Mouse (Mus musculus): ENCODE measurements at regions not wholly inside any gene's neighbourhood (a gene's known extent, or its start where the extent isn't known, plus 50 kb on each side); places are given as distances from the start of the nearest gene placed in this dataset.

GRCm38 (mm10) chr2:161177355-161178021 is 68.6 kb upstream of the Chd6 start:
- in situ Hi-C loops (cut with MboI, MseI): no loop called here

DNA sequence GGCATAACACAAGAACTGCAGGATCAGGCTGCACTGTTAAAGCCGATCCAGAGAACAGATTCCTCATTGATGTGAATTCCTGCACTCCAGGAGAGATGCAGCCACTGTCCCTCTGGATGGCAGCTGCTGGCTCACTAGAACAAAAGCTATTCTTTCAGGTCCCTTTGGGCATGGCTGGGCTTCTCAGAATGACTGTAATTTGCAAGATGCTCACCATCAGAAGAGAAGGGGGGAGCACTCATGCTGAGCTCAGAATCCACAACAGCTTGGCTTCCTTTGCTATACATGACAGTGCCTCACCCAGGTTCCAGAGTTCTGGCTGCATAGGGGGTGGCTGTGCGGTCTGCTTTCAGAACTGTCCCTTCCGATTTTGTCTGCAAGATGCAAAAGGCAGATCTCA is 57.8 kb upstream of the Chd6 start:
- in situ Hi-C loops (cut with MboI, MseI): no loop called here

GRCm38 (mm10) chr2:161165495-161165894 is 56.6 kb upstream of the Chd6 start:
- in situ Hi-C loops (cut with MboI, MseI): no loop called here

GRCm38 (mm10) chr2:161164320-161164719 is 55.4 kb upstream of the Chd6 start:
- in situ Hi-C loops (cut with MboI, MseI): no loop called here

Data from T-helper 2 cell (primary cell).